Comparison of ENCODE assay signal across 27 mouse cellular contexts in genomic region chr3:125289355-125289933, GRCm38 (mm10).
DNase-seq lines count a peak whose midpoint lies in the region; ATAC-seq and TF ChIP-seq lines count a peak whose summit lies in the region.
"Had no signal": no experiment of that assay in that cellular context is flagged by ENCODE, and none has a peak within 500 bp of the region (broad histone marks: within the 10 kb centered on the region; RNA-seq: fewer than 3 reads in every experiment).

No protein-coding gene starts in this region.

- H3K9ac ChIP-seq in forebrain, embryonic 11.5 days (ENCODE audit: low read length), result no peak overlapping the region; the same call in 1 of the 2 replicates
- no peak overlapping the region for H3K9ac ChIP-seq in forebrain, embryonic 14.5 days (ENCODE audit: low read length)
- no peak overlapping the region for H3K9ac ChIP-seq in hindbrain, embryonic 14.5 days
- H3K9ac ChIP-seq: heart, embryonic 13.5 days; kidney, embryonic 15.5 days; limb, embryonic 13.5 days; liver, embryonic 12.5 days; neural tube, embryonic 12.5 days had no signal

- DNase-seq in forebrain, embryonic 11.5 days (ENCODE audit: low spot score), result no peak
- no peak for DNase-seq in forebrain, embryonic 10.5 days (ENCODE audit: extremely low spot score, low spot score)
- DNase-seq in brain, embryonic 14.5 days (ENCODE audit: low read depth), result peak; percentile 76
- peak; percentile 39 for DNase-seq in forebrain, embryonic 14.5 days (ENCODE audit: low spot score)
- no peak for DNase-seq in hindbrain, embryonic 14.5 days (ENCODE audit: low spot score)
- no peak for DNase-seq in ovary, postnatal 10 days (ENCODE audit: low spot score)
- DNase-seq in cerebellum, adult 2 months, result no peak
- DNase-seq: cerebellum, adult 18-20 months; cerebellum, postnatal 25 days; gastrocnemius, postnatal 25 days; heart, adult 18-20 months; heart, postnatal 14 days; kidney, postnatal 36 days; lung, adult 18-20 months; lung, postnatal 10 days; retina, postnatal 1 day; right cerebral cortex, postnatal 25 days; spleen, adult 18-20 months; thymus, postnatal 14 days had no signal

- TF ChIP-seq POLR2A in brain, embryonic 14.5 days (IDR thresholded peaks at IDR 0.05; ENCODE audit: borderline replicate concordance, extremely low read depth, insufficient read depth, insufficient read length, poor library complexity, severe bottlenecking), result no peak
- no peak for TF ChIP-seq POLR2A in cerebellum, adult 2 months (IDR thresholded peaks at IDR 0.05; ENCODE audit: borderline replicate concordance, insufficient read depth, low read length)

- no peak overlapping the region for H3K4me2 ChIP-seq in forebrain, embryonic 11.5 days (ENCODE audit: low read depth, low read length, severe bottlenecking)
- H3K4me2 ChIP-seq in forebrain, embryonic 14.5 days (ENCODE audit: low read length), result no peak overlapping the region
- H3K4me2 ChIP-seq in hindbrain, embryonic 14.5 days (replicated peaks), result no peak overlapping the region
- H3K4me2 ChIP-seq: heart, embryonic 13.5 days; kidney, embryonic 15.5 days; limb, embryonic 13.5 days; liver, embryonic 12.5 days; neural tube, embryonic 12.5 days had no signal

- no peak overlapping the region for H3K27ac ChIP-seq in forebrain, embryonic 11.5 days (ENCODE audit: low read depth, low read length)
- H3K27ac ChIP-seq in forebrain, embryonic 10.5 days, result no peak overlapping the region
- H3K27ac ChIP-seq in forebrain, embryonic 14.5 days (ENCODE audit: low read depth, low read length), result no peak overlapping the region
- peak overlapping the region; percentile 4; the same call in 1 of the 2 replicates for H3K27ac ChIP-seq in hindbrain, embryonic 14.5 days
- H3K27ac ChIP-seq in cerebellum, adult 2 months (ENCODE audit: insufficient read depth, low read length), result no peak overlapping the region
- H3K27ac ChIP-seq: embryonic facial prominence, embryonic 10.5 days; heart, embryonic 13.5 days; kidney, embryonic 15.5 days; limb, embryonic 13.5 days; liver, embryonic 12.5 days; neural tube, embryonic 12.5 days had no signal

- no peak for TF ChIP-seq CTCF in brain, embryonic 14.5 days (IDR thresholded peaks at IDR 0.05; ENCODE audit: borderline replicate concordance, extremely low read depth, insufficient read depth, insufficient read length)
- TF ChIP-seq CTCF in cerebellum, adult 2 months (IDR thresholded peaks at IDR 0.05; ENCODE audit: borderline replicate concordance, insufficient read depth, low read depth, low read length), result no peak

- WGBS in forebrain, embryonic 11.5 days, result 48% methylated on average over 3 of the region's 3 CpGs
- 74% methylated on average over 3 of the region's 3 CpGs for WGBS in forebrain, embryonic 10.5 days
- WGBS in forebrain, embryonic 14.5 days, result 44% methylated on average over 3 of the region's 3 CpGs
- WGBS in hindbrain, embryonic 14.5 days, result 14% methylated on average over 3 of the region's 3 CpGs
- WGBS in cerebellum, adult 2 months, result 17% methylated on average over 3 of the region's 3 CpGs

- H3K27me3 ChIP-seq in forebrain, embryonic 11.5 days (ENCODE audit: control insufficient read depth, insufficient read depth, low read length), result no peaks in the 10 kb centered on the region
- H3K27me3 ChIP-seq in forebrain, embryonic 10.5 days (ENCODE audit: poor library complexity, severe bottlenecking), result no peaks in the 10 kb centered on the region
- no peaks in the 10 kb centered on the region for H3K27me3 ChIP-seq in forebrain, embryonic 14.5 days (replicated peaks; ENCODE audit: control insufficient read depth, insufficient read depth, low read length)
- no peaks in the 10 kb centered on the region for H3K27me3 ChIP-seq in hindbrain, embryonic 14.5 days (ENCODE audit: control insufficient read depth, insufficient read depth, low read length)
- no peaks in the 10 kb centered on the region for H3K27me3 ChIP-seq in cerebellum, adult 2 months (ENCODE audit: control insufficient read depth, insufficient read depth, low read length)
- H3K27me3 ChIP-seq: heart, embryonic 13.5 days; kidney, embryonic 15.5 days; limb, embryonic 13.5 days; liver, embryonic 12.5 days; neural tube, embryonic 12.5 days had no signal

- ATAC-seq in forebrain, embryonic 11.5 days (replicated peaks; ENCODE audit: low FRiP score), result peak; percentile 58; the same call in 1 of the 2 replicates
- ATAC-seq in forebrain, embryonic 14.5 days, result peak; percentile 72
- ATAC-seq in hindbrain, embryonic 14.5 days (ENCODE audit: low FRiP score), result peak; percentile 59
- no peak for ATAC-seq in cerebellum, adult (ENCODE audit: insufficient number of reproducible peaks, low FRiP score, low TSS enrichment)
- ATAC-seq: intestine, postnatal 0 days; liver, embryonic 12.5 days had no signal

- no peaks in the 10 kb centered on the region for H3K36me3 ChIP-seq in forebrain, embryonic 11.5 days (ENCODE audit: control insufficient read depth, insufficient read depth, low read length)
- H3K36me3 ChIP-seq in forebrain, embryonic 10.5 days (replicated peaks), result no peaks in the 10 kb centered on the region
- no peaks in the 10 kb centered on the region for H3K36me3 ChIP-seq in forebrain, embryonic 14.5 days (ENCODE audit: control insufficient read depth, insufficient read depth, low read length)
- H3K36me3 ChIP-seq in hindbrain, embryonic 14.5 days (replicated peaks; ENCODE audit: control insufficient read depth, insufficient read depth), result no peaks in the 10 kb centered on the region
- H3K36me3 ChIP-seq: embryonic facial prominence, embryonic 10.5 days; heart, embryonic 13.5 days; kidney, embryonic 15.5 days; limb, embryonic 13.5 days; liver, embryonic 12.5 days; neural tube, embryonic 12.5 days had no signal

- no peak overlapping the region for H3K4me3 ChIP-seq in forebrain, embryonic 11.5 days (ENCODE audit: low read depth, low read length)
- no peak overlapping the region for H3K4me3 ChIP-seq in forebrain, embryonic 10.5 days
- H3K4me3 ChIP-seq in forebrain, embryonic 14.5 days (ENCODE audit: low read depth, low read length), result no peak overlapping the region
- H3K4me3 ChIP-seq in hindbrain, embryonic 14.5 days (replicated peaks; ENCODE audit: low read length), result no peak overlapping the region
- H3K4me3 ChIP-seq in cerebellum, adult 2 months (replicated peaks; ENCODE audit: insufficient read depth, low read depth, low read length), result no peak overlapping the region
- H3K4me3 ChIP-seq: embryonic facial prominence, embryonic 10.5 days; heart, embryonic 13.5 days; kidney, embryonic 15.5 days; limb, embryonic 13.5 days; liver, embryonic 12.5 days; neural tube, embryonic 12.5 days had no signal

- no peaks in the 10 kb centered on the region for H3K9me3 ChIP-seq in forebrain, embryonic 11.5 days (ENCODE audit: control insufficient read depth, low read length)
- H3K9me3 ChIP-seq in forebrain, embryonic 10.5 days, result no peaks in the 10 kb centered on the region
- H3K9me3 ChIP-seq in forebrain, embryonic 14.5 days (replicated peaks; ENCODE audit: control insufficient read depth, low read length), result no peaks in the 10 kb centered on the region
- no peaks in the 10 kb centered on the region for H3K9me3 ChIP-seq in hindbrain, embryonic 14.5 days (ENCODE audit: control insufficient read depth, low read length)
- H3K9me3 ChIP-seq: embryonic facial prominence, embryonic 10.5 days; heart, embryonic 13.5 days; kidney, embryonic 15.5 days; limb, embryonic 13.5 days; liver, embryonic 12.5 days; neural tube, embryonic 12.5 days had no signal

- H3K4me1 ChIP-seq in forebrain, embryonic 11.5 days (replicated peaks; ENCODE audit: control insufficient read depth, insufficient read depth, low read length), result no peaks in the 10 kb centered on the region
- no peaks in the 10 kb centered on the region for H3K4me1 ChIP-seq in forebrain, embryonic 10.5 days
- H3K4me1 ChIP-seq in forebrain, embryonic 14.5 days (ENCODE audit: control insufficient read depth, insufficient read depth, low read length), result no peaks in the 10 kb centered on the region
- no peaks in the 10 kb centered on the region for H3K4me1 ChIP-seq in hindbrain, embryonic 14.5 days (replicated peaks; ENCODE audit: control insufficient read depth, insufficient read depth, low read length)
- no peaks in the 10 kb centered on the region for H3K4me1 ChIP-seq in cerebellum, adult 2 months (ENCODE audit: control insufficient read depth, insufficient read depth, low read length)
- H3K4me1 ChIP-seq: embryonic facial prominence, embryonic 10.5 days; heart, embryonic 13.5 days; kidney, embryonic 15.5 days; limb, embryonic 13.5 days; neural tube, embryonic 12.5 days had no signal

Comparison
In these comparisons a context has a peak if more than half of its experiments do, and no peak if none do; other contexts are left out.
1. DNase-seq: peak in brain, embryonic 14.5 days (single experiment) and forebrain, embryonic 14.5 days (single experiment); none in forebrain, embryonic 11.5 days (single experiment), forebrain, embryonic 10.5 days (single experiment), hindbrain, embryonic 14.5 days (single experiment), ovary, postnatal 10 days (single experiment) and cerebellum, adult 2 months (0 of 2).